Mouse (Mus musculus) midbrain, postnatal 0 days (tissue): Measurements from ENCODE around the gene Bola3. TPM values are rescaled to one million over a fixed set of nuclear protein-coding genes. Genes with fewer than 3 reads are reported as not detected.

Source experiments
- ATAC-seq: fragments of 200-750 bp; cut with Nextera tagmentation; 2 replicates; pipeline ENCODE4 v1.8.0; 2017; ENCODE audit warnings: moderate number of reproducible peaks, mild to moderate bottlenecking, moderate TSS enrichment, moderate library complexity; ENCODE audit not compliant: low FRiP score
- DNase-seq: peaks from one replicate; pipeline ENCODE4 v3.0.0-alpha.2; 2015; ENCODE audit warnings: low spot score
- H3K27ac ChIP-seq: fragments of 300-500 bp; sonication (generic); 2 replicates; pipeline ENCODE4 v1.5.1; 2014; ENCODE audit warnings: low read depth, mild to moderate bottlenecking, low read length, mixed read lengths
- H3K27me3 ChIP-seq: fragments of 300-500 bp; sonication (generic); 2 replicates; pipeline ENCODE4 v1.6.1; 2014; ENCODE audit warnings: low read length, control low read depth, mixed read lengths; ENCODE audit not compliant: insufficient read depth
- H3K36me3 ChIP-seq: fragments of 300-500 bp; sonication (generic); 2 replicates; pipeline ENCODE4 v1.6.1; 2014; ENCODE audit warnings: low read length, control low read depth, mixed read lengths; ENCODE audit not compliant: insufficient read depth
- H3K4me1 ChIP-seq: fragments of 300-500 bp; sonication (generic); 2 replicates; pipeline ENCODE4 v1.6.1; 2014; ENCODE audit warnings: mild to moderate bottlenecking, control low read depth, antibody characterized with exemption, low read length, mixed read lengths; ENCODE audit not compliant: insufficient read depth
- H3K4me2 ChIP-seq: fragments of 300-500 bp; sonication (generic); 2 replicates; pipeline ENCODE4 v1.6.1; 2014; ENCODE audit warnings: low read depth, mild to moderate bottlenecking, low read length, mixed read lengths; ENCODE audit not compliant: poor library complexity, severe bottlenecking
- H3K4me3 ChIP-seq: fragments of 300-500 bp; sonication (generic); 2 replicates; pipeline ENCODE4 v1.5.1; 2014; ENCODE audit warnings: low read depth, mild to moderate bottlenecking, low read length, moderate library complexity
- H3K9ac ChIP-seq: fragments of 300-500 bp; sonication (generic); replicated peaks from 2 replicates; pipeline ENCODE4 v1.6.1; 2014; ENCODE audit warnings: mild to moderate bottlenecking, low read length, moderate library complexity, mixed read lengths; ENCODE audit not compliant: poor library complexity, severe bottlenecking
- H3K9me3 ChIP-seq: fragments of 300-500 bp; sonication (generic); 2 replicates; pipeline ENCODE4 v1.6.1; 2016; ENCODE audit warnings: low read length, control low read depth
- CTCF ChIP-seq: IDR thresholded peaks from 2 replicates; pipeline ENCODE4 v1.5.1; 2016; ENCODE audit warnings: antibody characterized with exemption, mild to moderate bottlenecking
- WGBS: fragments of 180-500 bp; shearing (Covaris S2); extraction: QIAGEN DNeasy Blood & Tissue Kit; methylation state at CpG from one replicate; pipeline ENCODE4 v1.1.7; 2014; 5-methylcytosine and 5-hydroxymethylcytosine counted together
- polyA plus RNA-seq: library from polyadenylated mRNA; unstranded; fragments of >200 nt; fragmentation: Nextera tagmentation; extraction: Ambion mirVana; gene quantifications from 2 replicates; pipeline ENCODE4 v1.2.1, GENCODE M21; 2015
- total RNA-seq: library from RNA; depleted of rRNA; stranded (reverse); fragments of >200 nt; gene quantifications from 2 replicates; pipeline ENCODE4 v1.2.3, GENCODE M21; 2014

Gene Bola3
- total and polyA plus RNA-seq, 2 experiments from 2014 or later, result 9.6 to 46.2 TPM

DNA sequence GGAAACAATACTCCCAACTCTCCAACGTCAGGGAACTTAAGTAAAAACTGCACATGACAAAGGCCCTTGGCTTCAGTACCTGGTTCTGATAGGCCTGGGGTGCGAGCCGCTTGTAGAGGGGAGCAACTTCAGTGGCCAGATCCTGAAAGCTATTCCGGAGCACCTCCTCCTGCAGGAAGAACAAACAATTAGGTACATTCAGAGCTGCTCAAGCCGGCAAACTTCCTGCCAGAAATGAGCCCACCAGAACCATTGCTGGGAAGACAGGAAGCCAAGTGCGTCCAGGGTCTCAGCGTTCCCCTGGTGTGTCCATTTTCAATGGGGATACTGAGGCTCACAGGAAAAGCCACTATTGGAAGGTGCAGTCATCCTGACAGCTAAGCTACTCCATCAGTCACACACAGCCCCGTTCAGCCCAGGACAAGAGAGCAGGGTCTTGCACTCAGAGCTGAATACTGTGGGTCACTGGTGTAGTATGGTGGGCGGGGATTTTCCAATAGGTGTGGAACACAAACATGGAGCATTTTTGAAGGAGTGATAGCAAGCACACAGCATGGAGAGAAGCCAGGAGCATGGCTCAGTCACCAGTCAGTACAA, 24.9 kb downstream of the Bola3 start:
- H3K4me2 ChIP-seq, result no peak overlapping the region
- no peak overlapping the region for H3K9ac ChIP-seq
- WGBS, result 84% methylated on average over 9 of the region's 9 CpGs
- no peaks in the 10 kb centered on the region for H3K4me1 ChIP-seq
- no peak for ATAC-seq
- no peaks in the 10 kb centered on the region for H3K27me3 ChIP-seq
- no peaks in the 10 kb centered on the region for H3K9me3 ChIP-seq
- no peak for DNase-seq
- TF ChIP-seq CTCF, result no peak
- no peak overlapping the region for H3K4me3 ChIP-seq
- no peak overlapping the region for H3K27ac ChIP-seq
- H3K36me3 ChIP-seq, result peaks cover 89% of the 10 kb centered on the region

DNA sequence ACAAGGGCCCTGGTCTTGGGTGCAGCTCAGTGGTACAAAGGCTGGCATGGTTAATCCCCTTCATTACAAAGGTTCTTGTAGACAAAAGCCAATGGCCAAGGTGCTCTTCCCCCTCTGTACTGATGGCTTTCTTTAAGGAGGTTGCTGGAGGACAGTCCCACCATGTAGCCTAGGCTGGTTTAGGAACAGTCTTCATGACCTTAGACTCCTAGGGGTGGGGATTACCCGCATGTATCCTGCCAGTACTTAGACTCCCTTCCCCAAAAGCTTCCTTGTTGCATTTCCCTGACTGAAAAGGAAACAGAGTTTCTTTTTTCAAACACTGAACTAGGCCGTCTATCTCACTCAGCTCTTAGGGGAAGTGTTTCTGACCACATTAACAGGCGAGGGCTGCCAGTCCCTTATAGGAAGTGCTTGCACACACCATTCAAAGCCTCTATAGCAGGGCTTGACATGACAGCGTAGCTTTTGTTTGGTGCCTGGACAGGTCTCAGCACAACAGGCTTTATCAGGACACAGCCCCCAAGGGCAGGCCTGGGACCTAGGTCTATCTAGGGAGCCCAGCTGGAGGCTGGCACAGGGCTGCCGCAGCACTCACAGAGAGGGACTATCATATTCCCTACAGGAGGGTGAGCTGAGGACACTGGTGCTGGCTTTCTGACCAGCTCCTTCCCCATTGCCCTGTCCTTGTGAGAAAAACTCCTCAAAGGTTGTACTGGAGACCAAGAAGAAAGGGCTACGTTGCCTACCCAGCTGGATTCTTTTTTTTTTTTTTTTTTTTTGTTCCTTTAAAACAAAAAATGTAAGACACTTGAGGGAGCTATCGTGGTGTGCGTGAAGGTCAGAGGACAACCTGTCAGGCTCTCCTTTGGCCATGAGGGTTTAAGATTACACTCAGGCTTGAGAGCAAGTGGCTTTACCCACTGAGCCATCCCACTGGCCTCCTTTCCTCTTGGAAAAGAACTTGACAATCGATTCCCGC, 32.9 kb downstream of the Bola3 start:
- H3K9ac ChIP-seq, result no peak overlapping the region
- 86% methylated on average over 10 of the region's 10 CpGs for WGBS
- DNase-seq (no peak), ATAC-seq (no peak)
- peaks cover 51% of the 10 kb centered on the region for H3K36me3 ChIP-seq
- H3K4me2 ChIP-seq, result no peak overlapping the region
- H3K27ac ChIP-seq, result no peak overlapping the region
- no peaks in the 10 kb centered on the region for H3K9me3 ChIP-seq
- no peaks in the 10 kb centered on the region for H3K27me3 ChIP-seq
- no peaks in the 10 kb centered on the region for H3K4me1 ChIP-seq
- no peak overlapping the region for H3K4me3 ChIP-seq
- TF ChIP-seq CTCF, result no peak

DNA sequence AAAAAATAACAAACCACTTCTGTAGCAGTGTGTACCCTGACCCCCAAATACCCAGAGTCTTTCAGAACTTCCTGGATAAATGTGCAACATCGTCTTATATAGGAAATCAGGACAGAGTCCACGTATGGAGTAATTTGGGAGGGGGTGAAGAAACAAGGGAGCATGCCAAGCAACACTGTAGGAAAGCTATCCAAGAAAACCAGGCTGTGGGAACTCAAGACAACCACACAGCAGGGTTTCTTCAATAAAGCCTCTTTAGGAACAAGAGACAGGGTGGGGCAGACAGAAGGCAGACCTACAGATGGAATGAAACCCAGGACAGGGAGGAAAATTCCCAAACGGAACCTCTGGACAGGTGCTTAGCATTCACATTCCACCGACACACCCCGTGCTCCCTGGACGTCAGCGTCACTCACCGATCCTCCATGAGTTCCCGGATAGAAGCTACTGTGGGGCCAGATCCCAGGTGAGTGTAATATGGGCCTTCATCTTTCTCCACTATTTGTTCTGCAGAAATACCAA, 36.7 kb downstream of the Bola3 start:
- no peak for DNase-seq
- 93% methylated on average over 9 of the region's 9 CpGs for WGBS
- Histone ChIP-seq H3K4me3 (no peak overlapping the region), H3K36me3 (0 out of 2 replicates have a peak, but pooled peaks cover 18% of the 10 kb centered on the region), H3K4me1 (no peaks in the 10 kb centered on the region), H3K27ac (no peak overlapping the region), H3K4me2 (no peak overlapping the region), H3K9me3 (no peaks in the 10 kb centered on the region), H3K9ac (no peak overlapping the region), H3K27me3 (no peaks in the 10 kb centered on the region)
- no peak for ATAC-seq
- TF ChIP-seq CTCF, result no peak

DNA sequence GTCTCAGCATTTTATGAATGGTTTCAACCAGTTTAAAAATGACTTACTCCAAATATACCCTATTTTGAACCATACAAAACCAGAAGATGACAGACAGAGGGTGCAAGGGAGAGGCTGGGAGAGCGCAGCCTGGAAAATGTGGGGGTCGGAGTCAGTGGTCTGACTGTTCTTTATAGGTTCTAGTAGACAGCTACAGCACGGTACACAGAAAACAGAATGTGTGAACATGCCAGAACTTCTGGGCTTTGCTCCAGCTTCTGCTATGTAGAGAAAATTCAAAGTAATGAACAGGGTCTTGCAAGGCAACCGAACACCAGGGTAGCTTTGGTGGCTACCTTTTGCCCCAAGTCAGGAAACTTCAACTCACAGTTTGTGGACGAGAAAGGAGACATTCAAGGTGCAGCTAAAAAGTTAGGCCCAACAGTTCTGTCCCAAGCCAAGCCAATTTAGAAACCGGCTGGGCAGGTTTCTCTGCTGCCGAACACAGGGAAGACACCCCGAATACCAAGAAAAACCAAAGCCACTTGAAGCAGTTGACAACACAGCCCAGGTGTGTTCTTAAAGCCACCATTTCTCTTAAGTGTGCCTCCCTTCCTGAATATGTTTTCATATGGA, 43.3 kb downstream of the Bola3 start:
- H3K4me3 ChIP-seq, result no peak overlapping the region
- no peak overlapping the region for H3K9ac ChIP-seq
- peaks cover 10% of the 10 kb centered on the region; the same call in 1 of the 2 replicates for H3K36me3 ChIP-seq
- H3K4me2 ChIP-seq, result no peak overlapping the region
- TF ChIP-seq CTCF, result no peak
- H3K9me3 ChIP-seq, result no peaks in the 10 kb centered on the region
- WGBS, result 87% methylated on average over 8 of the region's 8 CpGs
- DNase-seq (peak; percentile 38), ATAC-seq (no peak)
- H3K27me3 ChIP-seq, result no peaks in the 10 kb centered on the region
- H3K27ac ChIP-seq, result no peak overlapping the region
- H3K4me1 ChIP-seq, result no peaks in the 10 kb centered on the region

DNA sequence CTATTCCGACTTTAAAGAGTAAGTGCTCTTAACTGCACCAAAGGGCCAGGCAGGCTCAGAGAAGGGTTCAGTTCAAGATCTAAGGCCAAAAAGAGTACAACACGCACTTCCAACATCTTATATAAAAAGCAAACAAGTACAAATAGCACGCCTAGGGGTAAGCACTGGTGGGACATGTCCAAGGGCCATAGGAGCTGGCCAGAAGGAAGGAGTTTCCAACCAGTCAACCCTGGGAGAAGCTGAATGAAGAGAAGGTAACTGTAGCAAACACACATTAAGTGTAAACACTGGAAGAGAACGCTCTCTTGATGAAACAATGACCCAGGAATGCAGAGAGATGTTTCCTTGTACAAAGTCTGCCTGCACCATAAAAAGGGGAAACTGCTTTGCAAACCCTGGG, 45.2 kb downstream of the Bola3 start:
- Histone ChIP-seq H3K27ac (no peak overlapping the region), H3K27me3 (no peaks in the 10 kb centered on the region), H3K9me3 (no peaks in the 10 kb centered on the region), H3K4me3 (no peak overlapping the region), H3K36me3 (peaks cover 17% of the 10 kb centered on the region), H3K9ac (no peak overlapping the region), H3K4me1 (no peaks in the 10 kb centered on the region; the same call in 1 of the 2 replicates), H3K4me2 (no peak overlapping the region)
- ATAC-seq (no peak), DNase-seq (no peak)
- 88% methylated on average over 4 of the region's 4 CpGs for WGBS
- TF ChIP-seq CTCF, result no peak
